Mouse (Mus musculus) liver, embryonic 14.5 days (tissue): ENCODE data around the gene Lnx1.

Experiments
- CTCF ChIP-seq: IDR thresholded peaks from 2 replicates; pipeline ENCODE4 v1.5.1; 2016; ENCODE audit warnings: antibody characterized with exemption, low read depth, control low read depth
- EP300 ChIP-seq: IDR thresholded peaks from 2 replicates; pipeline ENCODE4 v1.6.1; 2016; ENCODE audit warnings: antibody characterized with exemption, low read depth

DNA sequence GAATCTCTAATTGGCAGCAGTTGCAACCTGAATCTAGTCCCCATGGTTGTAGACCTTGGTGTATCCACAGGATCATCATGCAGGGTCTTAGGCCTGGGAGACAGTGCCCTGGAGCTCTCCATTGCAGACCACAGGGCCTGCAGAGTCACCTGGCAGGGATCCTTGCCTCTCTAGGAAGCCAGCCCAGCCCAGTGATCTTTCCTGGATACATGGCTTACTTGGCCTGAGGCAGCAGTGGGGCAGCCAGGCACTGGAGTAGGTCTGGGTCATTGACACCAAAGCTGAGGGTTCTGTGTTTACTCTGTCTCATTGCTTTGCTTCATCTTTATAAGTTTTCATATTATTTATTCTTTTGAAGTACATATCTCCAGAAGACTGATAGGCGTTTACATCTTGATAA lies 141.6 kb downstream of the Lnx1 start:
- TF ChIP-seq CTCF = no peak
- TF ChIP-seq EP300 = no peak
